Mouse (Mus musculus): ENCODE data around the gene Carmil1.

DNA sequence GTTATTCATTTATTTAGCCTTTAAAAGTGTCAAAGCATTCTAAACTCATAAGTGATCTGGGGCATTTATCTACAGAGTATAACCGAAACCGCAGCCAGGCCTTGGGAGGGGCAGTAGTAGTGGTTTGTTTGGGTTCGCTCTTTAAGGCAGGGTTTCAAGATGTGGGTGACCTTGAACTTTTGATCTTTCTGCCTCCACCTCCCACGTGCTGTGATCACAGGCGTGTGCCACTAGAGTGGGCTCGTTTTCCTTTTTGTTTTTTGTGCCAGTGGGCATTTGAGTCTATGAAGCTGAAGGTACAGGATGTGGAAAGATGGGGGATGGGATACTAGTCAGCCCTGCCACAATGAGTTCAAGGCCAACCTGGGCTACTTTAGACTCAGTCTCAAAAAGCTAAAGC is 34.3 kb downstream of the Carmil1 start:
- TF ChIP-seq CTCF (IDR thresholded peaks at IDR 0.05; ENCODE audit: extremely low read depth, insufficient read length, insufficient replicate concordance, low read depth, low read length) = no peak
- TF ChIP-seq POLR2A (IDR thresholded peaks at IDR 0.05; ENCODE audit: low read depth, low read length) = no peak
